Mouse (Mus musculus): ENCODE measurements around the gene Arhgap32. TPM values are rescaled to one million over a fixed set of nuclear protein-coding genes. Genes with fewer than 3 reads are reported as not detected.

The Arhgap32 gene
- polyA plus RNA-seq, 1 experiment from 2014 or later: 4.1 TPM

DNA sequence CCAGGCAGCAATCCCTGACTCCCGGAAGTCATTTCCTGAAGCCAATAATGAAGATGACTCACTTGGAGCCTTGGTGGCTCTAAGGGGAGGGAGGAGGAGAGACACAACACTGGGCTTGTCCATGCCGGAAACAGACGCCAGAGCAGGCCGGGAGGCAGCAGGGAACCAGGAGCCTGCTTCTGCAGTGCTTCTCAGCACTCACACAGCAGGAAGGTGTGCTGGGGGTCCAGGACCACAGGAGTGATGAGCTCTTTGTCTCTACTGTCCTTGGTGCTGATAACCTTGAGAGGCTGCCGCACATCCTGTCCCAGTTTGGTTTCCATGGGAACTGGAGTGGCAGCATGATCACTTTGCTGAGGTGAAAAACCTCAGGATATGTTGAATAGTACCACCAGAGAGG lies 176.8 kb downstream of the Arhgap32 start:
- Histone ChIP-seq H3K27ac (replicated peaks in 1 of 2; ENCODE audit: control insufficient read depth in 1 of 2, insufficient read depth in 1 of 2, low read depth in 2 of 2, low read length in 2 of 2) (no peak overlapping the region; a peak in 1 of 4 replicates), H3K4me2 (ENCODE audit: low read length) (no peak overlapping the region), H3K36me3 (ENCODE audit: control insufficient read depth, insufficient read depth, low read length) (no peaks in the 10 kb centered on the region), H3K9me3 (ENCODE audit: control insufficient read depth, low read length) (no peaks in the 10 kb centered on the region), H3K4me1 (ENCODE audit: control insufficient read depth in 2 of 2, insufficient read depth in 2 of 2, low read length in 2 of 2) (peaks cover 6 to 9% of the 10 kb centered on the region in 2 experiments), H3K9ac (ENCODE audit: low read length) (no peak overlapping the region), H3K27me3 (ENCODE audit: control insufficient read depth, insufficient read depth, low read length) (no peaks in the 10 kb centered on the region), H3K4me3 (ENCODE audit: control insufficient read depth in 1 of 2, insufficient read depth in 1 of 2, low read depth in 1 of 2, low read length in 2 of 2) (no peak overlapping the region)
- ATAC-seq (ENCODE audit: insufficient number of reproducible peaks, insufficient read depth, low FRiP score, low read depth): peak; percentile 56
- WGBS: 13% methylated on average over 5 of the region's 5 CpGs

DNA sequence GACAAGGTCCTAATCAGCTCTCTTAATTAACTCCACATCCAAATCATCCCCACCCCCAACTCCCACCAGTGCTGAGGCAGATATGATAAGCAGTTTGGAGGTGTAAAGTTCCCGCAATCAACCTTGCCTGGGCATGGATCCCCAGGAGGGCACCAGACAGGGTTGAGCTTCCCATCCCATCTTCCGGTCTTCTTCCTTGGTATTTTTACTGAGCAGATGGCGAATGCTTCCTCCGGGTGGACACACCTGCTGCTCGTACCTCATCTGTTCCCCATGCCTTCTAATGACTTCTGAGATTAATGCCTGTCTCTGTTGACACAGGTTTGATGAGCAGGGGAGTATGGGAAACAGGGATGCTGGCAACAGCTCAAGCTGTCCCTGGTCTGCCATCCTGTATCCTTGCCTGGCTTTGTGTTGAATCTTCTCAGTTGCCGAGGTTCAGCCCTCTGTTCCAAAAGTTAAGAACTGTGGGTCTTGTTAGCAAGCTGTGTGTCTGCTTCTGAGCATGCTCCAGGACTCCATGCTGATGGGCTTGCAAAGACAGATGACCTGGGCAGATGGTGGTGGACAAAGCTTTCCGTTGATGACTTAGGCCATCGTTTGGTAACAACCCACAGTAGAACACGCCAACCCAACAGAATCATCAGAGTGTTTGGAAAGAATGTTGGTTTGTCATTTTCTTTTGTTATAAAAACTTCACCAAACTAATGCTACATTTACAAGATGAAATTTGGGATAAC lies 179.3 kb downstream of the Arhgap32 start:
- Histone ChIP-seq H3K4me3 (ENCODE audit: control insufficient read depth in 1 of 2, insufficient read depth in 1 of 2, low read depth in 1 of 2, low read length in 2 of 2) (no peak overlapping the region), H3K36me3 (ENCODE audit: control insufficient read depth, insufficient read depth, low read length) (no peaks in the 10 kb centered on the region), H3K27ac (replicated peaks in 1 of 2; ENCODE audit: control insufficient read depth in 1 of 2, insufficient read depth in 1 of 2, low read depth in 2 of 2, low read length in 2 of 2) (no peak overlapping the region), H3K9me3 (ENCODE audit: control insufficient read depth, low read length) (no peaks in the 10 kb centered on the region), H3K4me2 (ENCODE audit: low read length) (no peak overlapping the region), H3K27me3 (ENCODE audit: control insufficient read depth, insufficient read depth, low read length) (no peaks in the 10 kb centered on the region), H3K9ac (ENCODE audit: low read length) (no peak overlapping the region), H3K4me1 (ENCODE audit: control insufficient read depth in 2 of 2, insufficient read depth in 2 of 2, low read length in 2 of 2) (peaks cover 6 to 9% of the 10 kb centered on the region in 2 experiments)
- no peak for ATAC-seq (ENCODE audit: insufficient number of reproducible peaks, insufficient read depth, low FRiP score, low read depth)
- 79% methylated on average over 9 of the region's 9 CpGs for WGBS

DNA sequence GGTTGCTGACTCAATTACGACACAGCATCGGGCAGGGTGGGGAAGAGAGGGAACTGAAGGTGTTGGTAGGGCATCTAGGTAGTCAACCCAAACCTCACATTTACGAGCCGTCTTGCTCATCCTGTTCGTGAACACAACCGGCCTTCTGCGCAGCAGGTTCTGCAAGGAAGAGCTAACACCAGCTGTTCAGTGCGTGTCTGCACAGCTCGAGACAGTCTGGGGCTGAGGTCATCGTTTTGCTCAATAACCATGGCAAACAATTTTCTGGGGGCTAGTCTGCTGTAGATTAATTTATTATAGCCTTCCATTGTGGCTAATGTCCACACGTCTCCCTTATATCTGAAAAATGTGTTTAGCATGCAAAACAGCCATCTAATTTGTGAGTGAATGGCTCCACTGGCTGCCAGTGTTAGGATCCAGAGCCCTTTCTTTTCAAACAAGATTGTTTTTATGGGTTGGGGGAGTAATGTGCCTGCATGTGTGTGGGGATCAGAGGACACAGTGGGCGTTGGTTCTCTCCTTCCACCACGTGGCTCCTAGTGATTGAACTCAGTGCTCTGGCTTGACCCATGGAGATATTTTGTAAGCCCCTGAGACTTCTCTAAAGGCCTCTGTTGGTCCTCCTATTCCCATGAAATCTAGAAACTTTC lies 186.7 kb downstream of the Arhgap32 start:
- Histone ChIP-seq H3K27ac (replicated peaks in 1 of 2; ENCODE audit: control insufficient read depth in 1 of 2, insufficient read depth in 1 of 2, low read depth in 2 of 2, low read length in 2 of 2) (no peak overlapping the region), H3K4me1 (ENCODE audit: control insufficient read depth in 2 of 2, insufficient read depth in 2 of 2, low read length in 2 of 2) (no peaks in the 10 kb centered on the region), H3K4me2 (ENCODE audit: low read length) (no peak overlapping the region), H3K9ac (ENCODE audit: low read length) (no peak overlapping the region), H3K9me3 (ENCODE audit: control insufficient read depth, low read length) (no peaks in the 10 kb centered on the region), H3K27me3 (ENCODE audit: control insufficient read depth, insufficient read depth, low read length) (no peaks in the 10 kb centered on the region), H3K4me3 (ENCODE audit: control insufficient read depth in 1 of 2, insufficient read depth in 1 of 2, low read depth in 1 of 2, low read length in 2 of 2) (no peak overlapping the region), H3K36me3 (ENCODE audit: control insufficient read depth, insufficient read depth, low read length) (no peaks in the 10 kb centered on the region)
- 83% methylated on average over 13 of the region's 13 CpGs for WGBS
- ATAC-seq (ENCODE audit: insufficient number of reproducible peaks, insufficient read depth, low FRiP score, low read depth): no peak

DNA sequence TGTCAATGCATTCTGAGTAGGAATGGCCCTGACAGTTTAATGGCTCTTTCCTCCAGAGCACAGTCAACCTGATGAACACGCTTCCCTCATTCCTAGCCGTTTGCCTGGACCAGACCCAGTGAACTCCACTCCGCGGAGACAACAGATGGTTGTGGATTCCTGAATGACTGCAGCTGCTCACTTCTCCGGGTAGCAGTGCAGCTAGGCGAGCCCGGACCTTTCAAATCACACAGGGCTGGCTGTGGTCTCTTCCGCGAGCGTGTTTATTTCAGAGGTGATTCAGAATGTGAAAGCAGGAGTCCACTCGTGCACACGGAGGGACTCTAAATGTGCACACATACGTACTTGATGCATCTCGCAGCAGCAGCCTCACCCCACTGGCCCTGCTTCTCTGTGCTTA lies 195.8 kb downstream of the Arhgap32 start:
- WGBS: 50% methylated on average over 14 of the region's 14 CpGs
- no peaks in the 10 kb centered on the region for H3K27me3 ChIP-seq (ENCODE audit: control insufficient read depth, insufficient read depth, low read length)
- H3K9me3 ChIP-seq (ENCODE audit: control insufficient read depth, low read length): no peaks in the 10 kb centered on the region
- H3K4me3 ChIP-seq (ENCODE audit: control insufficient read depth in 1 of 2, insufficient read depth in 1 of 2, low read depth in 1 of 2, low read length in 2 of 2): no peak overlapping the region
- H3K4me1 ChIP-seq (ENCODE audit: control insufficient read depth in 2 of 2, insufficient read depth in 2 of 2, low read length in 2 of 2): peaks cover 28 to 38% of the 10 kb centered on the region in 2 experiments
- H3K4me2 ChIP-seq (ENCODE audit: low read length): no peak overlapping the region; the same call in 1 of the 2 replicates
- peaks cover 10% of the 10 kb centered on the region for H3K36me3 ChIP-seq (ENCODE audit: control insufficient read depth, insufficient read depth, low read length)
- ATAC-seq (ENCODE audit: insufficient number of reproducible peaks, insufficient read depth, low FRiP score, low read depth): no peak
- no peak overlapping the region for H3K9ac ChIP-seq (ENCODE audit: low read length)
- H3K27ac ChIP-seq (replicated peaks in 1 of 2; ENCODE audit: control insufficient read depth in 1 of 2, insufficient read depth in 1 of 2, low read depth in 2 of 2, low read length in 2 of 2): no peak overlapping the region

DNA sequence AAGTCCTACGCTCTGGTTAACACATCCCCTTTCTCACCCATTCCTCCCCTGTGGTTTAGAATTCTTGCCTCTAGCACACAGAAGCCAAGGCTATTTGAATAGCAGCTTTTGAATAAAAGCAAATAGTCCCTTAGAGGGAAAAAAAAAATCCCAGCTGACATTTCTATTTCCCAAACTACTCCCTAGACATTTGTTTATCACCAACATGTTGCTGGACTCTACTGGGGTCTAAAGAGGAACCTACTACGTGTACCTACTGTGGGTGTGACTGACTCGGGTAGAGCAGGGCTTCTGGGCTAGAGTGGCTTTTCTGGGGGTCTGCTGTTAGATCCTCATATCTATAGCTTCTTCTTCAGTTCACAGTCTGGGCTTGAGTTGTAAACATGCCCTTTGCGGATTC lies 196.3 kb downstream of the Arhgap32 start:
- Histone ChIP-seq H3K4me1 (ENCODE audit: control insufficient read depth in 2 of 2, insufficient read depth in 2 of 2, low read length in 2 of 2) (peaks cover 28 to 38% of the 10 kb centered on the region in 2 experiments), H3K4me3 (ENCODE audit: control insufficient read depth in 1 of 2, insufficient read depth in 1 of 2, low read depth in 1 of 2, low read length in 2 of 2) (no peak overlapping the region), H3K9ac (ENCODE audit: low read length) (no peak overlapping the region), H3K36me3 (ENCODE audit: control insufficient read depth, insufficient read depth, low read length) (peaks cover 14% of the 10 kb centered on the region), H3K27me3 (ENCODE audit: control insufficient read depth, insufficient read depth, low read length) (no peaks in the 10 kb centered on the region), H3K9me3 (ENCODE audit: control insufficient read depth, low read length) (no peaks in the 10 kb centered on the region), H3K27ac (replicated peaks in 1 of 2; ENCODE audit: control insufficient read depth in 1 of 2, insufficient read depth in 1 of 2, low read depth in 2 of 2, low read length in 2 of 2) (no peak overlapping the region), H3K4me2 (ENCODE audit: low read length) (no peak overlapping the region; the same call in 1 of the 2 replicates)
- 55% methylated on average over 4 of the region's 4 CpGs for WGBS
- ATAC-seq (ENCODE audit: insufficient number of reproducible peaks, insufficient read depth, low FRiP score, low read depth): no peak

DNA sequence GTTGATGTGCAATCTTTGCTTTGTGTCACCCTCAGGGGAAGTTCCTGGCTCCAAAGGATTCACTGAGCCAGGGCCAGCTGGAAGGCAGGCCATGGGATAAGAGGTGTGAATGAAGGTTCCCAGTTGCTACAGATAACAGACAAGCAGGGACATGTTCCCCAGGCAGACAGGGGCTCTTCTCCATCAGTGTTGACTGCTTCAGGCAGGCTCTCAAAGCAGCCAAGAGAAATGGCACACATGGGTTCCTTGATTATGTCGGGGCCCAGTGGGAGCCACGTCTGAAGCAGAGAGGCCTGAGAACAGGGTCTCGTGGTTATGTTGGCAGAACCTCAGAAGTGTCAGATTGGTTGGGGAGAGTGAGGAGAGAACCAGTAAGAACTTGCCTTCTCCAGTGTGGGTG lies 198.1 kb downstream of the Arhgap32 start:
- peak; percentile 82 for ATAC-seq (ENCODE audit: insufficient number of reproducible peaks, insufficient read depth, low FRiP score, low read depth)
- no peak overlapping the region for H3K4me3 ChIP-seq (ENCODE audit: control insufficient read depth in 1 of 2, insufficient read depth in 1 of 2, low read depth in 1 of 2, low read length in 2 of 2)
- WGBS: 8% methylated on average over 3 of the region's 3 CpGs
- no peaks in the 10 kb centered on the region for H3K27me3 ChIP-seq (ENCODE audit: control insufficient read depth, insufficient read depth, low read length)
- peak overlapping the region; percentile 80 to 83 for H3K27ac ChIP-seq (replicated peaks in 1 of 2; ENCODE audit: control insufficient read depth in 1 of 2, insufficient read depth in 1 of 2, low read depth in 2 of 2, low read length in 2 of 2)
- H3K36me3 ChIP-seq (ENCODE audit: control insufficient read depth, insufficient read depth, low read length): peaks cover 25% of the 10 kb centered on the region
- no peaks in the 10 kb centered on the region for H3K9me3 ChIP-seq (ENCODE audit: control insufficient read depth, low read length)
- peaks cover 32 to 42% of the 10 kb centered on the region in 2 experiments for H3K4me1 ChIP-seq (ENCODE audit: control insufficient read depth in 2 of 2, insufficient read depth in 2 of 2, low read length in 2 of 2)
- H3K4me2 ChIP-seq (ENCODE audit: low read length): no peak overlapping the region
- H3K9ac ChIP-seq (ENCODE audit: low read length): no peak overlapping the region

DNA sequence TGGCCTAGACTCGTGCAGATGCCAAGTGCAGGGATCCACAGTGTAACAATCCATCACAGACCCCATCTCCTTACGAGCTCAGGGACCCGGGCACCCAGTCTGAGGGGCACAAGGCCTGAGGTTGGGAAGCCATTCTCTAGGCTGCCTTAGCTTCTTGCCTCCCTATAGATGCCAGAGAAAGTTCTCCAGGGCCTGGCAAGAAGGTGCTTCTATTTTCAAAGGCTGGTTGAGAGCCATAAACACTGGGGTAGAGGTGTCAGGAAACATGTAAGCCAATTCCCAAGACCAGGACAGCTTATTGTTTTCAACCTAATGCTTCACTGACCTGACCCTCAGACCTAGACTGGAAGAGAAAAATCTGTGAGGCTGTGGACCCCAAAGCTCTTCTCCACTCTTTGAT lies 200.1 kb downstream of the Arhgap32 start:
- WGBS: 91% methylated on average over 3 of the region's 3 CpGs
- H3K36me3 ChIP-seq (ENCODE audit: control insufficient read depth, insufficient read depth, low read length): peaks cover 26% of the 10 kb centered on the region
- no peaks in the 10 kb centered on the region for H3K27me3 ChIP-seq (ENCODE audit: control insufficient read depth, insufficient read depth, low read length)
- H3K4me2 ChIP-seq (ENCODE audit: low read length): no peak overlapping the region
- no peak overlapping the region for H3K4me3 ChIP-seq (ENCODE audit: control insufficient read depth in 1 of 2, insufficient read depth in 1 of 2, low read depth in 1 of 2, low read length in 2 of 2)
- no peak for ATAC-seq (ENCODE audit: insufficient number of reproducible peaks, insufficient read depth, low FRiP score, low read depth)
- no peak overlapping the region for H3K27ac ChIP-seq (replicated peaks in 1 of 2; ENCODE audit: control insufficient read depth in 1 of 2, insufficient read depth in 1 of 2, low read depth in 2 of 2, low read length in 2 of 2)
- H3K9me3 ChIP-seq (ENCODE audit: control insufficient read depth, low read length): no peaks in the 10 kb centered on the region
- peaks cover 44 to 59% of the 10 kb centered on the region in 2 experiments for H3K4me1 ChIP-seq (ENCODE audit: control insufficient read depth in 2 of 2, insufficient read depth in 2 of 2, low read length in 2 of 2)
- no peak overlapping the region for H3K9ac ChIP-seq (ENCODE audit: low read length)
